Mouse (Mus musculus): Measurements from ENCODE around the gene Ugt1a2.

- no peak for TF ChIP-seq EP300 (IDR thresholded peaks at IDR 0.05; ENCODE audit: insufficient read depth, low read depth, low read length)
- TF ChIP-seq CTCF (IDR thresholded peaks at IDR 0.05): no peak
- no peak for TF ChIP-seq POLR2A (IDR thresholded peaks at IDR 0.05; ENCODE audit: insufficient read depth, low read depth, low read length)
Observed at GRCm38 (mm10) chr1:88216551-88216950, 16.1 kb downstream of the Ugt1a2 start.

All from heart, adult 2 months (tissue).